Mouse (Mus musculus): ENCODE data around the gene Kdm4c.
"Not testable (repeated sequence)": the region's sequence is repeated elsewhere in the genome, so short reads cannot be mapped to it uniquely, and the experiment has no call there.

The Kdm4c gene

GRCm38 (mm10) chr4:74311135-74311534, 68.8 kb downstream of the Kdm4c start:
- DNase-seq (ENCODE audit: low read depth, low spot score): no peak

DNA sequence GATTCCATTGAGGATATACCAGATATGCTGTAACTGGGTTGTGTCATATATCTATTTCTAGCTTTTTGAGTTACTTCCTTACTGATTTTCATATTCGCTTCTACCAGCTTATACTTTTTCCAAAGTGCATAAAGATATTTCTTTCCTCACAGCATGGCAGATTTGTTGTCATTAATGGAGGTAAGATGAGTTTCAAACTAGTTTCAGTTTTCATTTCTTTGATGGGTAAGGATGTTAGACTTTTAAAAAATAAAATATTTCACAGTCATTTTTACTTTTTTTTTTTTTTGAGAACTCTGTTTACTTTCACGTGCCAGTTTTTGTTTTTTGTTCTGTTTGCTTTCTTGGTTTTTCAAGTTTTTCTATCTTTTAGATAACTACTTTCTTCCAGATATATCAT, 70.6 kb downstream of the Kdm4c start:
- DNase-seq (ENCODE audit: low read depth, low spot score): no peak

DNA sequence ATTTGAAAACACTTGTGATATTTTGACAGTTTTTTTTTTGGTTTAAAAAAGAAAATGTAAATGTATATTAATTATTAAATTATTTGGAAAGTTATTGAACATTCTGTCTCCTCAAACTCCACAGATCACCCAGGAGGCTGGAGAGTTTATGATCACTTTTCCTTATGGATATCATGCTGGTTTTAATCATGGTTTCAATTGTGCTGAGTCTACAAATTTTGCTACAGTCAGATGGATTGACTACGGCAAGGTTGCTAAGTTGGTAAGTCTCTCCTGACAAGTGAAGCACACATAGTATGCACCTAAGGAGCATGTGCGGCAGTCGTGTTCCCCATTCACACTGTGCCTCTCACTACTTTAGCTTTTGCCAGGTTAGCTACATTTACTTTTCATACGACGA, 73.1 kb downstream of the Kdm4c start:
- no peak for DNase-seq (ENCODE audit: low read depth, low spot score)

DNA sequence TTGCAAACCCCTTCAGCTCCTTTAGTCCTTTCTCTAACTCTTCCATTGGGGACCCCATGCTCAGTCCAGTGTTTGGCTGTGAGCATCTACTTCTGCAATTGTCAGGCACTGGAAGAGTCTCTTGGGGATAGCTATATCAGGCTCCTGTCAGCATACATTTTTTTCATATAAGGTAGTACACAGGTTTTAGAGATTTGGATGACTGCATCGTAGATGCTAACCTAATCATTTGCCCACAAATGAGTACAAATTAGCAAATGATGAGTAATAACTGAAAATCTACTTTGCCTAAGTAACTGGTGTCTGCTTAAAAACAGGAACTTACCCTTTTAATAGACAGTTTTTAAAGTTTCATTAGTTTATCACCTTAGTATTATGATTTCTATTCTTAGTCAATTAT, 77.0 kb downstream of the Kdm4c start:
- DNase-seq (ENCODE audit: low read depth, low spot score): no peak

DNA sequence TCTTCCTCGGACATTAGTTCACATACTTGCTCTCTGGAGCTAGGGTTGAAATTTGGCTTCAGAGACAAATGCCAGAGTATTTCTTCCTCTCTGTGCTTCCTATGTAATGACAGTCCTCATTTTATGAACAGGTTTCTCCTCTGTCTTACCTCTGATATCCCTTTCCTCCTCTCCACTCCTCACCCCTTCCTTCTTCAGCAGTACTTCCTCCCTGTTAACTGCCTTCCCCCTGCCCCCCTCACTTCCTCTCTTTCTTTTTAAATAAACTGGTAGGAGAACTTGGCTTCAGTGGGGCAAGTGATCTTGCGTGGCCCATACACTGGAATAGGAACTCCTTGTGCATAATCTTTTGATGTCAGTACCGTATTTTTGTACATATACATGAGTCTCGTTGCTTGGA, 115.2 kb downstream of the Kdm4c start:
- DNase-seq (ENCODE audit: low read depth, low spot score): no peak

GRCm38 (mm10) chr4:74360274-74360673, 118.0 kb downstream of the Kdm4c start:
- DNase-seq (ENCODE audit: low read depth, low spot score): no peak

- no peak for DNase-seq (ENCODE audit: low read depth, low spot score)
Measured at GRCm38 (mm10) chr4:74386583-74386982, 144.3 kb downstream of the Kdm4c start.

DNA sequence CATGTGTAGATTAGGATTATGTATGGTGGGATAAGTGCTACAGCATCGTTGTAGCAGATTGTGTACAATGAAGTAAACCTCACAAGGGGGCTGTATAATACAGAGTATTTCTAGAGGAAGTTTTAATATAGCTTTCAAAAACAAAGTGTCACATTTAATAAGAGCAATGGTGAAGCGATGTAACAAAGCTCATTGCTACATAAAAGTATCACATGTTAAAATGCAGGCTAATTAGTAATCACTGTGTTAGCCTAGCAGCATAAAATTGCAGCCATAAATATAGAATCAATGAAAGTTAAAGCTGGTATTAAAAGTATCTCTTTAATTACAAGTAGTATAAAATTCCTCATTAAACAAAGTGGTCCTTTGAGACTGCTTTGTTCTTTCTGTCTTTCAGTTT, 150.9 kb downstream of the Kdm4c start:
- no peak for DNase-seq (ENCODE audit: low read depth, low spot score)

GRCm38 (mm10) chr4:74396562-74396961, 154.3 kb downstream of the Kdm4c start:
- DNase-seq (ENCODE audit: low read depth, low spot score): peak; percentile 44

GRCm38 (mm10) chr4:74401617-74402313, 159.5 kb downstream of the Kdm4c start:
- not testable (repeated sequence) for DNase-seq (ENCODE audit: low read depth, low spot score)

GRCm38 (mm10) chr4:74408731-74409130, 166.4 kb downstream of the Kdm4c start:
- DNase-seq (ENCODE audit: low read depth, low spot score): no peak

GRCm38 (mm10) chr4:74419794-74420193, 177.5 kb downstream of the Kdm4c start:
- no peak for DNase-seq (ENCODE audit: low read depth, low spot score)
